Mouse (Mus musculus): Measurements from ENCODE around the gene Vamp2.

The Vamp2 gene

DNA sequence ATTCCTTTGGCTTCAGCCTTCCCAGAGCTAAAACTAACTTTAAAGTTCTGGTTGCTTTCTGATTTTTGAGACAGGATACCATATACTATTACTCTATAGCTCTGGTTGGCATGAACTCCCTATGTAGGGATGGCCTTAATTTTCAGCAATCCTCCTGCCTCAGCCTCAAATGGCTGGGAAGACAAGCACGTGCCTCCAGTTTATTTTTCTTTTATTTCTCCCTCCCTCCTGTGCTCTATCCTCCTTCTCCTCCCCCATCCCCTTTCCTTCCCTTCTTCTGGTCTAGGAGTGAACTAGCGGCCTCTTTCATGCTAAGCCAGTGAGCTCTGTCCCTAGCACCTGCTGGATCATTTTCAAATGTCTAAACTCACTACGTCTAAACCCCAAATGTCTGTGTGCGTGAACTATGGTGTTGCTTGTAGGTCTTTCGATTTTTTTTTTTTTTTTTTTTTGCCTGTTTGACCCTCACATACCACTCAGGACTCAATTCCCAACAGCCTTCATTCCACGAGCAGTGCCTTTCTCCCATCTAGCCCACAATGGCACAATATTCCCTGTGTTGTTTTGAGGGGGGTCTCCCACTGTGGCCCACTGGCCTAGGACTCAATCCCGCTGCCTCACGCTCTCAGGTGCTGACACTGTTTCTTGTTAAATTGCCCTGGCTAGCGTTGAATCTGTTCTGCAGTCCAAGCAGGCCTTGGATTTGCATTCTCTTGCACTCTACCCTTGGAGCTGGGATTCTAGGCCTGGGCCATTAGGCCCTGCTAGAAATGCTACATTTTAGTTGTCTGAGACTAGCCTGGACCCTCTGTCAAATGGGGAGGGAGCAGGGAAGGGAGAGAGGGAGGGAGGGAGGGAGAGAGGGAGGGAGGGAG, 23.8 kb upstream of the Vamp2 start:
- in situ Hi-C loops (cut with MboI; ENCODE audit: low sequenced_read_pairs) = no loop called here

DNA sequence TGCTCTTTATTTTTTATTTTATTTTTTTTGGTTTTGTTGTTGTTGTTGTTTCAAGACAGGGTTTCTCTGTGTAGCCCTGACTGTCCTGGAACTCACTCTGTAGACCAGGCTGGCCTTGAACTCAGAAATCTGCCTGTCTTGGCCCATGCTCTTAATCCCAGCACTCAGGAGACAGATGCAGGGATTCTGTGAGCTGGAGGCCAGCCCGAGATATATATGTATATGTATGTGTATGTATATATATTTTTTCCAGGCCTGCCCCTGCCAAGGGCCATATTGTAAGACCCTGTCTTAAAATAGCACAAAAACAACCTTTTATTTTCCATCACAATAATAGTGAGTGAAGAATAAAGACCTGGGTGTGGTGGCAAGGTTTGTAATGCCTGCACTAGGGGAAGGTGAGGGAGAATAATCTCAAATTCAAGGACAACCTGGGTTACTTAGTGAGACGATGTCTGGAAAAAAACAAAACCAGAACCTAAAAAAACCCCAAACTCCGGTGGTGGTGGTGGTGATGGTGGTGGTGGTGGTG, 22.8 kb upstream of the Vamp2 start:
- in situ Hi-C loops (cut with MboI; ENCODE audit: low sequenced_read_pairs) = no loop called here

DNA sequence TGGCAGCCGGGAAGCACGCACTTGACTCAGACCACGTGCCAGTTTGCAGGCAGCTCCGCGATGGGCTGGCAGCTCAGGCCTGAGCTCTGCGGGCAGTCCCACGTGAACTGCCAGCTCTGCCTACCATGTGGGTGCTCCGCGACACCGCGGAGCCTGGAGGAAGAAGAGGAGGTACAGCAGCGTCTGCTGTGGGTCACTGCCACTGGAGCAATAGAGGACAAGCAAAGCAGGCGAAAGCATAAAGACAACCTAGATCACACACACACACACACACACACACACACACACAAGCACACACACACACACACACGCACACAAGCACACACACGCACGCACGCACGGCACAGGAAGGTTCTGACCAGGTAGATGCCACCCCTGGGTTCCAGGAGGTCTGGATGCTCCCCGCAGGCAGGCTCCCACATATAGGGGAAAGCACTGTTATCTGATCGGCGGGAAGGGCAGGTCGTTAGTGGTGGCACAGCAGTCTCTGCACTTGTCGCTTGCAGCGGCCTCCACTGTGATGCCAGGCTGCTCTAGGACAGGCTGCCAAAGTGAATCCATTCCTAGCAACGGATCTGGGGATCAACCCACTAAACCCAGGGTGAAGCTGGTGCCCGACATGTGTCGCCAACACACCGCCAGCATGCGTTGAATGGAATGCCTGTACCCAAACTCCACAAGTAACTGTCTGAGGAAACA, 22.0 kb upstream of the Vamp2 start:
- in situ Hi-C loops (cut with MboI; ENCODE audit: low sequenced_read_pairs) = no loop called here

DNA sequence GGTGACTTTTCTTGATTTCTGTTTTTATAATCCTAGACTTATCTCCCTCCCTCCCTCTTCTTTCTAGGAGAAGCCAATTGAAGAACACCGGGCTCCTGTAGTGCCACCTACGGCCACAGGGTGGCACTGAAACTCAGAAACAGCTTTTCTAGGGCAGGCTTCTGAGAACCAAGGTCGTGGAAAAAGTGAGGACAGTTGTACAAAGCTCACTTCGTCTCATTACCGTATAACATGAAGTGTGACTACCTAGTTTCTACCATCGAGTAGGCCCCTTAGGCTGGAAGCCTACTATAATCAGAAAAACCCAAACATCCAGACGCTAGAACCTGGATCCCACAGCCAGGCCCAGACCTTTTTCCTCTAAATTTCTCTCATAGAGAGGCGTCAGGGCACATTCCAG, 21.3 kb upstream of the Vamp2 start:
- in situ Hi-C loops (cut with MboI; ENCODE audit: low sequenced_read_pairs) = no loop called here

DNA sequence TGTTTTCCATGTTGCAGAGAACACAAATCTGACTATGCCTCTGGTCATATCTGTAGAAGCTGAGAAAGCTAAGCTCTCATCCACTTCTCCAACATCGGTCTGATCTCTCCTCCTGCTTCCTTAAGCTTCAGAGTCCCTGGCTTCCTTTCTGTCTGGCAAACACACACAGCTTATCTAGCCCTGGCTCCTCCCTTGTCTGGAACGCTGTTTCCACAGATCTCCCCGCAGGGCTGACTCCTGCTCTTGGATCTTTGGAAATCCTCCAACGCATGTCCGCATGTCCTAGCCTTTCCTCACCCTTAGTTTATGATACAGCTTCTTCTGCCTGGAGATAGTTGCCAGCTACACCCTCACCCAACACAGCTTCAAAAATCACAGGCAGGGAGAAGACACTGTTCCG, 20.7 kb upstream of the Vamp2 start:
- in situ Hi-C loops (cut with MboI; ENCODE audit: low sequenced_read_pairs) = no loop called here

DNA sequence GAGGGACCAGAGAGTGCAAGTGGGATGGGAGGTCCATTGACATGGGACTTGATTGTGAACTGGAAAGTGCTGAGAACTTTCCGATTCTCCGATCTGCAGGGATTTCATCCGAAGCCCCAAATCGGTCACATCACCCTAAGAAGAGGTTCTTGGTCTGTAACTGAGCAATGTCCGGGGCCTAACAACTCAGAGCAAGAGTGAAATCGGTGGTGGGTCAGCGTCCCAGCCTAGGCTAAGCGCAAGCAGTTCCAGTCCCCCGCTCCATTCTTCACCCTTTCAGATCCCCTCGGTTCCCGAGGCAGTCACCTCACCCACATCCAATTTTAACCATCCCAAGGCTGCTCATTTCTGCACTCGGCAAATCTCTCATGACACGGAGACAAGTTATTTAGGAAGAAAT, 18.2 kb upstream of the Vamp2 start:
- in situ Hi-C loops (cut with MboI; ENCODE audit: low sequenced_read_pairs) = no loop called here

DNA sequence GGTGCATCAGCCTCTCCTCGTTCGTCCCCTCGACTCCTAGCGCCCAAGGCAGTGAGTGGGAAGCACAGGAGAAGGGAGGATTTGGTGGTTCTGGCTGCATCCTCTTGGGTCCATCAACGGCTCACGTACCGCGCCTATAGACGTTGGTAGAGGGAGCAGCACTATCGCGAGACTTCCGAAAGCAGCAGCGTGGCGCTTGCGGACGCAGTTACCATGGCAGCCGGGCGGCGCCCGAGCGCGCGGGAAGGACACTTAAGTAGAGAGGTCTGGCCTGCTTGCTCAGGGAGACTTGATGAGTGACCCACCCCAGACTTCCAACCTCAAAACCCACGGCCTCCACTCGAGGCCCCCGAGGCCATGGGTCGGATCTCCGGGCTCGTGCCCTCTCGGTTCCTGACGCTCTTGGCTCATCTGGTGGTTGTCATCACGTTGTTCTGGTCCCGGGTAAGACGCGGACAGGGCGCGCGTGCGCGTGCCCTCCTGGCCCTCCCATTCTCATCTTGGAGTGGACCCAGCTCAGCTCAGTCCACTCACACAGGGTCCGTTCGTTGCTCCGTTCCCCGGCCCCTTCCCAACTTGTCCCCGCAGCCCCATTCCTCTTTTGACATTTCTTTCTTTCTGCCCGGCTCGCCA, 17.6 kb upstream of the Vamp2 start, which contains the start of gene Tmem107:
TSS of gene Tmem107 (plus strand) at position 217 of the 633 bp plus-strand sequence.
- in situ Hi-C loops (cut with MboI; ENCODE audit: low sequenced_read_pairs) = no loop called here

DNA sequence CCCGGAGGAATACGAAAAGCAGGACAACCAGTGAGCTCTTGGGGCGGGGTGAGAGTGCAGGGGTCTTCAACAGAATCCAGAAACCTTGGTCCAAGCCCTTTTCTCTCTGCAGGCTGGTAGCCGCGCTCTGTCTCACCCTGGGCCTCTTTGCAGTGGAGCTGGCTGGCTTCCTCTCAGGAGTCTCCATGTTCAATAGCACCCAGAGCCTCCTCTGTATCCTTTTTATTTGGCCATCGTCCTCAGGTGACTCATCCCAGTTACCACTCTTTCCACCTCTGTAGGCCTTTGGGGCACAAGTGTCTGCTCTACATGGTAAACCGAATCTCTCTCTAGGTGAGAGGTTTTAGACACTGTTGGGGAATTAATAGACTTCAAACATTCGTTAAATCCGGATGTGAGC, 17.0 kb upstream of the Vamp2 start:
- in situ Hi-C loops (cut with MboI; ENCODE audit: low sequenced_read_pairs) = no loop called here

DNA sequence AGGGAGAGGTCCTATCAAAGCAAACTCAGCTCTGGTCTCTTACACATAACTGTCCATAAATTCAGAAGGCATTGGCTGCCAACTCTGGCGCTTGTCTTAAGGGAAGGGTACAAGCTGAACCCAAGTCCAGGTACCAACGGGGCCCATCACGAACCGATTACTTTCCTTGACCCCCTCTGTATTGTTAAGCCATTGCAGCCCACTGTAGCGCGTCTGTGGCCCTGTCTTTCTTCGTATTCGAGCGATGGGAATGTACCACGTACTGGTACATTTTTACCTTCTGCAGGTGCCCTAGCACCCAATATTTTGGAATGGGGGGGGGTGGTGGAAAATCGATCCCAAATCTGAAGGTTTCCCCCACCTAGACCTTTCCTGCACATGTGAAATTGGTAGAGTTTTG, 16.1 kb upstream of the Vamp2 start:
- in situ Hi-C loops (cut with MboI; ENCODE audit: low sequenced_read_pairs) = no loop called here

DNA sequence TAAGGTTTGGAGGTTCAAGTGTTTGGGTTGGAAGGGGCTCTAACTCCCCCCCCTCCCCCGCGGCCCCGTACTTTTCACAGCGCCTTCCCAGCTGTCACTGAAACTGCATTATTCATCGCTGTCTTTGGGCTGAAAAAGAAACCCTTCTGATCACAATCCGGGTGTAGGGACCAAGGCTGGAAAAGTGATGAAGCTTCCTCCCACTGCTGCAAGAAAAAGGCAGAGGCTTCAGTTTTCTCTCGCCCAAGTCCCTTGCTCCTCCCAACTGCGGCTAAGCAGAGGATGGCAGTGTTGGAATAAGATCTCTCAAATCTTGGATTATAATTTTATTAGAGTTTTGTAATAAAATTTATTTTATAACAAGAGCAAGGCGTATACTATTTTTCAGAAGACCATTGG, 15.6 kb upstream of the Vamp2 start:
- in situ Hi-C loops (cut with MboI; ENCODE audit: low sequenced_read_pairs) = no loop called here

DNA sequence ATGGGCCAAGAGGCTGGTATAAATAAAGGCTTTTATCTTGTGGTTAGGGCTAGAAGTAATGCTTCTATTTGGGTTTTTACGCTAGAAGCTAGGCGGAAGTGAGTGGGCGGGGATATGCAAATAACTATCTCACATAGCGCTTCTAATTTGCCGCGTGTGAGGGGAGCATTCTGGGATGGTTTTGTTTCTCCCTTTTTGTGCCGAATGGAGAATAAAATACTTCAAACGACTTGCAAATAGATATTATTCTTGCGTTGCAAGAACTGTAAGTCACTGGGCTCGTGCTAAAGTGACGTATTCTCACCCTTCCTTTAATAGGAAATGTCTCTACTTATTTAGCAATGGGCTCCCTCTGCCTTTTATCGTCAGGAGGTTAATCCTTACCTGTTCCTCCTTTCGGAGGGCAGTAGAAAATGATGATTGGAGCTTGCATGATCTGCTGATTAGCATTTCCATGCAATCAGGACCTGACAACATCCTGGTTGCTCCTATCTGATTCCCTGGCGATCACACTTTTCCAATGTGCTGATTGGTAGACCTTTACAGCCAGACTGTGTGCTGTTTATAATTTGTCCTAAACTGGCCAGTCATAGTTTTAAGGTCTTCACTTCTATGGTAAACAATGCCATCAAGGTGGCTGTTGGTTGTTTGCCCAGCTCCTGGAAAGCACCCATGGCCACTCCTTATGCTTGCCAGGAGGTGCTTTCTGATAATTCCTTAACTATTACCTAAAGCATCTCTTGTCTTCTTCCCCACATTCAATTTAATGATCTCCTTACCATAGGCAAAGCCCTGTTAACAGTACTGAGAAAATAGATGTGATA, 15.0 kb upstream of the Vamp2 start:
- in situ Hi-C loops (cut with MboI; ENCODE audit: low sequenced_read_pairs) = no loop called here

DNA sequence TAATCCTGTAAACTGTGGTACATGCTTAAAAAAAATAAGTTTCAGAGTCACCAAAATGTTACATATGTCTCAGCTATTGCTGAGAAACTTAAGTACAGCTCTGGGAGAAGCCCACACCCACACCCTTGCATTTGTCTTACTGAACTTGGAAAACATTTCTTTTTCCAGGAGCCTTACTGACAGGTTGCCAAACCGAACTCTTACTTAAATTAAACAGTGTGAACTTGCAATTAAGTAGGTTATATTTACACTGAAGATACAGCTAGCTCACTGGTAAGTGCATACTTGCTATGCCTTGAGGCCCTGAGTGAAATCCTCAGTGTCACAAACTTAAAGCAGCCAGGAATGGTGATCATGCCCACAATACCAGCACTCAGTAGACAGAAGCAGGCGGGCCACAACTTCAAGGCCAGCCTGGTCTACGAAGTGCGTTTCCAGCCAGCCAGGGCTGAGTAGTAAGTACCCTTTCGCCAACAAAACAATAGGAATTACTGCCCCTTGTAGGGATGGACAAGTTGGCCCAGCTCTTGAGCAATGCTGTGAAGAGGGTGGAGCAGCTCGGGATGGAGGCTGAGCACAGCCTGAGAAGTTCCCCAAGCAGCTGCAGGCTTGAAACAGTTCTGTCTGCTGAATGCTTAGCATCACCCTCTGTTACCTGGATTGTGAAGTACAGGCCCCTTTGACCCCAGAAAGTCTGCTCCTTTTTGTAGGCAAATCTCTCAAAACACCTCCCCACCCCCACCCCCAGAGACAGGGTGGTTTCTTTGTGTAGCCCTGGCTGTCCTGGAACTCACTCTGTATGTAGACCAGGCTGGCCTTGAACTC, 14.1 kb upstream of the Vamp2 start:
- in situ Hi-C loops (cut with MboI; ENCODE audit: low sequenced_read_pairs) = no loop called here

DNA sequence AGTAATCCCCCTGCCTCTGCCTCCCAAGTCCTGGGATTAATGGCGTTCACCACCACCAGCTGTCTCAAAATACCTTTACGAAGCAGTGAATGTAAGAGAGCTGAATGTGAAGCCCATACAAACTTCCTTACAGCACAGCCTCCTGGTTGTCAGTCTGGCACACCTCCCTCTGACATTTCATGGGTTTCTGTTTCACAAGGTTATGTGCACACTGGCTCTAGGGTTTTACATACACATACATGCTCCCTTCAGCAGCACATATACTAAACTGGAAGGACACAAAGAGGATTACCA, 13.6 kb upstream of the Vamp2 start:
- in situ Hi-C loops (cut with MboI; ENCODE audit: low sequenced_read_pairs) = no loop called here

DNA sequence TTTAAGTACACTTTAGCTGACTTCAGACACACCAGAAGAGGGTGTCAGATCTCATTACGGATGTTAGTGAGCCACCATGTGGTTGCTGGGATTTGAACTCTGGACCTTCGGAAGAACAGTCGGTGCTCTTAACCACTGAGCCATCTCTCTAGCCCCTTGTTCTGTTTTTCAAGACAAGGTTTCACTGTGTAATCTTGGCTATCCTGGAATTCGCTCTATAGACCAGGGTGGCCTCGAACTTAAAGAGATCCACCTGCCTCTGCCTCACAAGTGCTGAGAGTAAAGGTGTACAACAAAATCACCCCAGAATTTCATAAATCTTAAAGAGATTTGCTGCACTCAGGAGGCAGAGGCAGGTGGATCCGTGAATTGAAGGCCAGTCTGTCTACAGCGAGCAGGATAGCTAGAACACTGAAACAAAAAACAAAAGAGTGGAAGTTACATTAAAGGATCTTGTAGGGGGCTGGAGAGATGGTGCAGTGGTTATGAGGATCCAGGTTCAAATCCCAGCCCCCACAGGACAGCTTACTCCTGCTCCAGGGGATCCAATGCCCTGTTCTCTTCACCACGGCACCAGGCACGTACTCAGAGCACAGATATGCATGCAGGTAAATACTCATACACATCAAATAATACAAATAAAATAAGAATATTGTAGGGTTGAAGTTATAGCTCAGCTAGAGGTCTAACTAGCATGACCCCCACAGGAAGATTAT, 12.4 kb upstream of the Vamp2 start:
- in situ Hi-C loops (cut with MboI; ENCODE audit: low sequenced_read_pairs) = no loop called here

DNA sequence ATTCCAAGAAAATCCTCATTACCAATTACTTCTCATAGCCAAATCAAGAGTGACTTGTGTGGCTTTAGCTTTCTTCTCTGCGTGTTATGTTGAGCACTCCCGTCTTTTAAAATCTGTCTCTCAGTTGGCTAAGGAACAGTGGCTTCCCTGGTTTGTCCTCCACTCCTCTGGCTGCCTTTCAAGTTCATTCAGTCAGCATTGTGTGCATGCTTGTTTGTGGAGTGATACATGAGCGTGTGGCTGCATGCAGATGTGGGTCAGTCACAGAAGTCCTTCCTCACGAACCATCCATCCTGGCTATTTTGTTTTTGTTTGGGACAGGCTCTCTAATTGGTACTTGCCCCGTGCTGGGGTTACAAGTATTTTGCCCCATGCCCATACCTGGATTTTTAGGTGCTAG, 11.7 kb upstream of the Vamp2 start:
- in situ Hi-C loops (cut with MboI; ENCODE audit: low sequenced_read_pairs) = no loop called here

DNA sequence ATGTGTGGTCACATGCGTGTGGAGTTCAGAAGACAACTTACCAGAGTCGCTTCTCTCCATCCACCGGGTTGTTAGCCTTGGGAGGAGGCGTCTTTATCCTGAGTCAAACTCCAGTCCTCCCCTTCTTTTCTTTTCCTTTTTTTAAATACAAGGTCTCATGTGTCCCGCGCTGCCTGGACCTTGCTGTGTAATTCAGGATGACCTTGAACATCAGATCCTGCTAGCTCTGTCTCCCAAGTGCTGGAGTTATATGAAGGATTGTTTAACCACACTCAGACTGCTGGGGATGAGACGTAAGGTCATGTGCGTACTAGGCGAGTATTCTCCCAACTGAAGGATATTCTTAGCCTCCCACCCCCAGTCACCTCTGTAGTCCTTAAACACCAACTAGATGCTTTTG, 11.0 kb upstream of the Vamp2 start:
- in situ Hi-C loops (cut with MboI; ENCODE audit: low sequenced_read_pairs) = no loop called here

DNA sequence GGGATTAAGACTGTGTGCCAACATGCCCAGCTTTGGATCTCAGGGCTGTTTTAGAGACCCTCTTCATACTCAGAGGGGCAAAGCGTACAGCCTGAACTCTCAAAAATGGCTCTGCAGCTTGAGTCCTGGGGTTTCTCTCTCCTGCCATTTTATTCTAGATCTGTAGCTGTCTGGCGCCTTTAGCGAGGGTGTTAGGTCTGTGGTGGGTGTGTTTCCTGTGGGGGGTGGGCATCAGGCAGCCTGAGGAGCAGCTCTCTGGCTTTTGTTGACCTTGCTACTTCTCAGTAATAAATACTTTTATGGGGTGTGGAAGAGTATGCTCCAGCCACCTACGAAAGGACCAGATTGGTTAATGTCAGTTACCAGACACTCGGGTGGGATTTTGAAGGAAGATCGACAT, 10.2 kb upstream of the Vamp2 start:
- in situ Hi-C loops (cut with MboI; ENCODE audit: low sequenced_read_pairs) = no loop called here

DNA sequence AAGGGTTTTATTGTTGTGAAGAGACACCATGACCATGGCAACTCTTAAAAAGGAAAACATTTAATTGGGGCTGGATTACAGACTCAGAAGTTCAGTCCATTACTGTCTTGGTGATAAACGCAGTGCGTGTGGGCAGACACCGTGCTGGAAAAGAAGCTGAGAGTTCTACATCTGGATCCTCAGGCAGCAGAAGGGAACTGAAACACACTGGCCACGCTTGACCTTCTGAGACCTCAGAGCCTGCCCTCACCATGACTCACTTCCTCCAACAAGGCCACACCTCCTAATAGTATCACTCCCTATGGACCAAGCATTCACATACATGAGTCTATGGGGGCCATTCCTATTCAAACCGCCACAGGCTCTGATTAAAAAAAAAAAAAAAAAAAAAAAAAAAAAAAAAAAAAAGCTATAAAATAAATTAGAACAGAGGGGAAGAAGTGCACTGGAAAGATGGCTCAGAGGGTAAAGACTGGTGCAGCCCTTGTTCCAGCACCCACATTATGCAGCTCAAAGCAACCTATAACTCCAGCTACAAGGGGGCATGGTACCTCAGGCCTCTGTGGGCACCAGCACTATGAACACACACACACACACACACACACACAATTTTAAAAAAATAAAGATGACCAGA, 9.4 kb upstream of the Vamp2 start:
- in situ Hi-C loops (cut with MboI; ENCODE audit: low sequenced_read_pairs) = no loop called here

All from CH12F3 (cell line).